Mouse (Mus musculus) heart, adult 2 months (tissue): Measurements from ENCODE around the gene Fam184a.
A peak's percentile ranks its signal among the peaks of the same experiment; 100 is the strongest.

Experiments
- CTCF ChIP-seq: fragments of 200-600 bp; IDR thresholded peaks from 2 replicates; pipeline ENCODE4 v1.8.1; 2022; ENCODE audit warnings: antibody characterized with exemption, mild to moderate bottlenecking, moderate library complexity
- POLR2A ChIP-seq: fragments of 200-500 bp; IDR thresholded peaks from 2 replicates; pipeline ENCODE4 v1.6.1; 2011; ENCODE audit warnings: mild to moderate bottlenecking, low read depth, low read length, control low read depth; ENCODE audit not compliant: insufficient read depth

DNA sequence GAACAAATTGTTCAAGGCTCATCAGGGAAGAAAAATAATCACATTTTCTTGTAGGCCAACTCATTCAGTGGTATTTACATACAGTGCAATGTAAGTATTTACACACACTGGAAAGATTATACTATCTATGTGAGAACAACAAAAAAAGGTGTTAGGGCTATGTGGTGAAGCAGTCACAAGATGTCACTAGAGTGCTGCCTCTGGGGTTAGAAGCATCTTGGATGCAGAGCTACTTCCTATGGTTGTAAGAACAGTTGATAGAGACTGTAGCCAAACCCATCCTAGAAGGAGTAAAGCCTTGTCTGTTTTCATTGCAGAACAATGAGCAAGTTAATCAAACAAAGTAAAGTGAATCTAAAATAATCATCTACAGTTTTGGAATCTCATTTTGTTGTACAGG lies 109.4 kb downstream of the Fam184a start:
- peak; percentile 85 for TF ChIP-seq CTCF
- no peak for TF ChIP-seq POLR2A
